Mouse (Mus musculus): ENCODE measurements around the gene Mlec.

- TF ChIP-seq CTCF (IDR thresholded peaks at IDR 0.05; ENCODE audit: low read depth, low read length) (no peak), POLR2A (IDR thresholded peaks at IDR 0.05; ENCODE audit: extremely low read depth, insufficient read depth, low read length) (no peak)
These were observed 58.4 kb downstream of the Mlec start for GRCm38 (mm10) chr5:115099530-115099929.

All from liver, adult 2 months (tissue).